Mouse (Mus musculus): ENCODE measurements around the gene Syce1l.

Gene Syce1l

DNA sequence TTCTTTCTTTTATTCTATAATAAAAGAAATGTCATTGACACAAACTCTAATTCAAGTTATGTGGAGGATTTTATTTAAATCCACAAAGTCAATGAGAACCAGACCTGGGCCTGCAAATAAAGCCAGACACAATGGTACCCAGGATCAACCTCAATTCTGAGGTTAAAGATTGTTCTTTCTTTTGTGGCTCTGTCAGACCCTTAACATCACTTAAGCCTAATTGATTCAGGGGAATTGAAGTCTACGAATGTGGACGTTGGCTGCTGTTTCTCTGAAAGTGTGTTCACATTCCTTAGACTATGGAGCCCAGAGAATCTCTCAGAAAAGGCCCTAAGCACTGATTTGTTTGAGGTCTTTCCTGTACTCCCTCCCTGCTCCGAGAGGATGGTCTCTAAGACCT, 30.3 kb downstream of the Syce1l start:
- no peak for DNase-seq (ENCODE audit: low spot score)

DNA sequence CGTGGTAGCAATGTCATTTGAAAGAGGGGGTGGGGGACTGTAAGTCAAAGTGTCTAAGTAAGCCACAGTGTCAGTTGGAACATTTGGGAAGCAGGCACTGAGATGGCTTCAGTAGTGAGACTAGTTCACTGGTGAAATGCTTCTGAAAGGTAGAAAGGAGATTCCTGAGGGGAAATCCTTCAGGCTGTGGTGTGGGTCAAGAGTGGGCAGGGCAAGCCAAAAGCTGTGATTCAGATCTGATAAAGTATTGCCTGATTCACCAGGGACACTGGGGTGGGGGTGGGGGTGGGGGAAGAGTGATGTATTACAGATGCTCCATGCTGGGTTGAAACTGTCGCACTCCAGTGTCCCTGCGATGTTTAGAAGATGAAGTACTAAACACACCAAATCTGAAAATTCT, 31.6 kb downstream of the Syce1l start:
- no peak for DNase-seq (ENCODE audit: low spot score)

DNA sequence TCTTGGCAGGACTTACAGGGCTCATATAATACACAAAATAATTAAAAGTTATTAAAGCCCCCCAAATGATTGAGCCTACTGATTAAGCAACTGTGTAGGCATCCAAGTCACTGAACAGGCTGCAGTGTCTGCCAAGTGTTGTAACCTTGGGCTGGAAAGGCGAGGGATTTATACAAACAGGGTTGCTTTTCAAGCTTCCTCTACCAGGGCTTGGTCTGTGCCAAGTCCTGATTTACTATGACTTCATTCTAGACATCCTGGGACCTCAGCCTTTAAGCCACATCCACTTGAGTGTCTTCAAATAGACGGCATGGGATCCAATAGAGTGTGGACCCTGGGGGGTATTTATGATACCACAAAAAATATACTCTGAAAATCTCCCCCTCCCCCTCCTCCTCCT, 32.3 kb downstream of the Syce1l start:
- no peak for DNase-seq (ENCODE audit: low spot score)

- DNase-seq (ENCODE audit: low spot score) = no peak
These were observed 33.8 kb downstream of the Syce1l start for GRCm38 (mm10) chr8:113676811-113677210.

DNA sequence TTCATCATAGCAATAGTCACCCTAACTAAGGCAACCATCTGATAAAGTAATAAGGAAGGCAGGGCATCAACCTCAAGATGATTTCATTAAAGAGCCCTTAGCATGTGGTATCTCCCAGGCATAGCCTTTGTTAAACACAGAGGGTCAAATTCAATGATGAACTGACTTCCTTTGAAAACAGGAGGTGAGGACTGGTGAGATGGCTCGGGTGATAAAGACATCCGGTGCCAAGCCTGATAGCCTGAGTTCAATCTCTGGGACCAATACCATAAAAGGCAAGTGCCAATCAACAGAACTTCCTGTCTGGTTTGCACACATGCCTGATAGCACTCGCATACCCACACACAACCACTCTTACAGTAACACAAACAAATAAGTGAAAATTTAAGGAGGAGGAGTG, 36.3 kb downstream of the Syce1l start:
- DNase-seq (ENCODE audit: low spot score) = no peak

- no peak for DNase-seq (ENCODE audit: low spot score)
These were observed 45.0 kb downstream of the Syce1l start for GRCm38 (mm10) chr8:113687889-113688542.

GRCm38 (mm10) chr8:113688543-113688915, 45.5 kb downstream of the Syce1l start:
- no peak for DNase-seq (ENCODE audit: low spot score)

DNA sequence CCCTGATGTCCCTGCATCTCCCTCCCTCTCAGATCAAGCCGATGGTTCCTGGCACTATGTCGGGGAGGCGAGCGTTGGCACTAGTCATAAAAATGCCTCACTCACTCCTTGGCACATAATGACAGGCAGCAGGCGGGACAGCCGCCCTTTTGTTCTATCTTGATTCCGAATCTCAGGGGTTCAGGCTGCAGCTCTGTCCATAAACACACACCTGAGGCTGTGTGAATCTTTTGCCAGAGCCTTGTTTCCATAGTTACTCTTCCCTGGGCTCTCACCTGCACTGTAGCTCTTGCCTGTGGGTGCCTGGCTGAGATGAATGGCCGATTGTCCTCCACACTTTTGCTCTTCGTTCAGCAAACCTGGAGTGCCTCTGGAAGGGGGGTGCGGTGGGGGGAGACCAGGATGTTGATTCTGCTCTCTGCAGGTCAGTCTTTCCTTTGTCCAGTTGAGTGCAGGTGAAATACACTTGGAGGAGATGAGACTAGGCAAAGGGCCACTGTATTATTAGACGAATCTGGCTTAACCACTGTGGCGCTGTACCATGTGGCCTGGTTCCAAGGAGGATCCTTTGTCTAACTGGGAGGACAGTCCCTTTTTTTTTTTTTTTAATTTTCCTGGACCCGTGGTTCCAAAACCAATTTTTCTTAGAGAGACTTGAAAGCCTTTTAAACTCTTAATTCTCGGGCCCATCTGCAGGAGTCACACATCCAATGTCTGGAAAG, 48.8 kb downstream of the Syce1l start:
- DNase-seq (ENCODE audit: low spot score) = no peak

- no peak for DNase-seq (ENCODE audit: low spot score)
These were observed 62.0 kb downstream of the Syce1l start for GRCm38 (mm10) chr8:113704968-113705367.

Measured in adipocyte (in vitro differentiated cells).